Mouse (Mus musculus) heart, adult 11 months (tissue): ENCODE results near the gene Mocs2.

Experiments
- DNase-seq: peaks from one replicate; pipeline ENCODE4 v3.0.0; 2022

Mocs2 gene

DNA sequence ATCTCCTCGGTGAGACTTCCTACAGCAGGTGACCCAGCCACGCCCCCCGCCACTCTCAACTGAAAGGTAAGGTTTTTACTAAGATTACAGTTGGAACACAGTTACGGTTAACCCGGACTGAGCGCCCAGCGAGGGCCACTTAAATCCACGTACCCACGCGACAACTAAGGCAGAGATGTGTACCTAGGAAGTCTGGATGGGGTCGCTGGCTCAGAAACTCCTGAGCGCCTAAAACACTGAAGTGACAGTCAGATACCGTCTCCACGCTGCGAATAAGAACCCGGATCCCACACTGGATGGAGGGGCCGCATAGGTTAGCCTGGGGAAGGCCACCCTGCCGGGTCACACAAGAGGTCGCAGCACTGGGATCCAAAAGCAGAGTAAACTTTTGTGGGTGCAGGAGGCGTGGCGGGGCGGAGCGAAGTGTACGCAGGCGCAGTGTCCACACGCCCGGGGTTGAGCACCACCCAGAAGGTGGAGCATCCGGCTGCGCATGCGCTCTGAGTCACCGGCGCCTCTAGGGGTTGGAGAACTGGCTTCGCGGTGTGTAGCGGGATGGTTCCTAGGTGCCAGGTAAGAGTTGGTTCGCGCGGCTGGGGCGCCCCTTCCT lies at the start of gene Mocs2:
Gene Mocs2 (plus strand): TSS at position 486 of the 610 bp plus-strand sequence.
- DNase-seq, result peak; percentile 99

DNA sequence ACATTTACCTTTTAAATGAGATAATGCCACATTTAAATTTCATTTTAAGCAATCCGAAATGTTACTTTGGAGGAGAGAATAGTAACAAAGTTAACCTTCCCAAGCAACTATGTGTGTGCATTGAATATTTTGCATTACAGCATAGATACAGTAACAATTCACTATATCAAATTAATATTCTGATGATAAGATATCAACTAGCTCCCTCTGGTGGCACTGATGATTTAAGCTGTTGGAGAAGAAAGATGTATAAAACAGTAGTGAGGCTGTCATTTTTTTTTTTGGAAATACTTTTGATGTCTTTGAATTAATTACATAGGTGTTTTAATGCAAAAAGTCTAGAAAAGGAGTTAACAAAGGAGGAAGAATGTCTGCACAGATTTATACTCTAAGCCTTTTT lies 26.5 kb upstream of the Mocs2 start:
- no peak for DNase-seq

DNA sequence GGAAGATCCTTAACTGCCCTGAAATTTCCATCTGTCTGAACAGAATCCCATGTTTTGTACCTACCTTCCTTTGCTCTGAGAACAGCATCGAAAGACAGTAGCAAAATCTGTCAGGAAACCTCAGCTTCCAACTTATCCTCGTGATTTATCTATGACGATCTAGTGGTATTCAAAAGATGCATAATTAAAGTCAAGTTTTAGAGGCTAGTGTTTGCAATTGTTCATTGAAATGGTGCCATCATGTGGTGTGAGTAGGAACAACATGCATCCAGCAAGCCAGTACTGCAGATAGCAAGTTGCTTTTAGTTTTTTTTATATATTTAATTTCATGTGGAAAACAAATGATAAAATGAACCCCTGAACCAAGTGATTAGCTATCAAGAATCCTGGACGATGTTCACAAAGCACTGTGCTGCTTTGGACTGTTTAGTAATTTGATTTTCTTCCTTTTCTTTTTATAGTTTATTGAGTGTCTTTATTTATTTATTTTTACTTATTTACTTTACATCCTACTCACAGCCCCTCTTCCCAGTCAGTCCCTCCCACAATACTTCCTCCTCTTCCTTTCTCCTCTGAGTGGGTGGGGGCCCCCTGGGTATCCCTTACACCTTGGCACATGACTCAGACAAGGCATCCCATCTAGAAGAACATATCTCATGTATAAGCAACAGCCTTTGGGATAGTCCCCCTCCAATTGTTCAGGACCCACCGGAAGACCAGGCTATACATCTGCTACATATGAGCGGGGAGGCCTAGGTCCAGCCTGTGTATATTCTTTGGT lies 24.6 kb upstream of the Mocs2 start:
- no peak for DNase-seq

DNA sequence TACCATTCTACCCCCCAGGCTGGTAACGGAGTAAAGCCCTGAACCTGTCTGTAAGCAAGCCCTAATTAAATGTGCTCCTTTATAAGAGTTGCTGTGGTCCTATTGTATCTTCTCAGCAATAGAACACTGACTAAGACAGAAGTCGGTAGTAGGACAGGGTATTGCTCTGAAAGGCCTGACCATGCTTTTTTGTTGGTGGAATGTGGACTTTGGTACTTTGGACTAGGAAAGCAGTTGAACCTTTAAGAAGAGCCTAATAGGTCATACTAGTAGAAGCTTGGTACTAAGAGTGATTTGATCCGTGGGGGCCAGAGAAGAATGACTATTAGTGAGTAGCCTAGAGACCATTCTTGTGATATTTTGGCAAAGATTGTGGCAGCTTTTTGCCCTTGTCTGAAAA lies 16.2 kb upstream of the Mocs2 start:
- no peak for DNase-seq

DNA sequence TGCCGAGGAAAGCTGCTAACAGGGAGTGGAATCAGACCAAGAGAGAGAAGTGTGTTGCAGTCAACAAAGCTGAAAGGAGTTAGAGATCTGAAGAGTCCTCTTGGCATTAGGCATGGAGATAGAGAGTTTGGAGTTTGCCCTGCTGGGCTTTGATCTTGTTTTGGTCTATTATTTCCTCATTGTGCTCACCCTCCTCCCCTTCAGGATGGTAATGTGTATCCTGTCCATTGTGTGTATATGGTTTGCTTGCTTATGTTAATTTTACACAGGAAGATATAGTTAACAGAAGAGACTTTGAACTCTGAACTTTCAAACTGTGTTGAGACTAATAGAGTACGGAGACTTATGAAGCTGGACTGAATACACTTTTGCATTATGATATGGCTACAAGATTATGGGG lies 15.1 kb upstream of the Mocs2 start:
- no peak for DNase-seq

DNA sequence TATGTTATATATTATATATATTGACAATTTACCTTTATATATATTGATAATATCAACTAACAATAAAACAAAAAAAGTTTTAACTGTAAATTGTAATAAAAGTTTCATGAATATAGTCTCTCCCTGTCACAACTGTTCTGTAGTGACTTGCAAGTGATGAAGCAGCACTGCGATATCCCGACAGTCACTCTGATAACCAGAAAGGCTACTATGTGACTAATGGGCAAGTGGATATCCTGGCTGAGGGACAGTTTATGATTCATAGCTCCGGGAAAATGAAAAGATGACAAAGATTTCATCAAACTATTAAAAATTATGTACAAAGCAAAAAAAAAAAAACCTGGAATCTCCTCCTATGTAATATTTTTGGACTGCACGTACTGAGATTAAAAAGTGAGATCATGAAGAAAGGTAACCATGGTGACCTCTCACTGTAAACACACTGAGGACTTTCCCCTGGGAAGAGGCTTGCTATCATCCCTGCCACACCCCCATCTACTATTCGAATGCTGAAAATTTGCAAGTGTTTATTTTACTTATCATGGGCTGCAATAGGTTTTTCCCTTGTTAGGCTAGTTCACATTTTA lies 8.3 kb upstream of the Mocs2 start:
- peak; percentile 37 for DNase-seq

DNA sequence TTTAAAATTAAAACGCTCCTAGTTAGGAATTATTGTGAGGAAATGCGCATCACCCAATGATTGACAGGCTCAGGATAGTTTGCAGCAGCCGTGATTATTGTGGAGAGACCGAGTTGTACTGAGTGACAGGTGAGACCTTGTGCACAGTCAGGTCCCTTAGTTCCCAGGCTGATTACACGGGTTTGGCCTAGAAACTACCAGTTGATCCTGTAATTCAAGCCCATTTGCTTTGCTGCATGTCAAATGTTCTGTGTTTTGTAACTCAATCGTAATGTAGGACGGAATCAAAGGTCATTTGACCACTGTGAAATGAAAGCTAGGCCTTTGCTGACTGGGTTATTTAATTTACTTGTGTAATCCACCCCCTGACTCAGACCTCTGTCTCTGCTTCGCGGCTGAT lies 477 bp downstream of the Mocs2 start:
- no peak for DNase-seq

DNA sequence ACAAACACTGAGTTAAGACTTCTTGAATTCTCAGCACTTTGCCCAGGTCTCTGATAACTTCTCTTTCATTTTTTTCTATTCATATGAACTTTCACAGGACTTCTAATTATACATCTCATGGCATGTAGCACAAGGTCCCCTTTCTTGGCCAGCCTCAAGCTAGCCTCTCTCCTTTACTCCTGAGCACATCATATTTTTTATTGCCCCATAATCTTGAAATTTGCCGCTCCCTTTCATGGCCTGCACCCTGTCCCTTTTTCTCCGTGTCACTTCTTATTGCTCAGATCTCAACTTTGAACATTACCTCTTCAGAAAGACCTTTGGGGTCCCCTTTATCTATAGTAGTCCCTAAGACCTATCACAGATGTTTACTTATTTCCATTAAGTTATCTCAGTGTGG lies 4.8 kb downstream of the Mocs2 start:
- no peak for DNase-seq

DNA sequence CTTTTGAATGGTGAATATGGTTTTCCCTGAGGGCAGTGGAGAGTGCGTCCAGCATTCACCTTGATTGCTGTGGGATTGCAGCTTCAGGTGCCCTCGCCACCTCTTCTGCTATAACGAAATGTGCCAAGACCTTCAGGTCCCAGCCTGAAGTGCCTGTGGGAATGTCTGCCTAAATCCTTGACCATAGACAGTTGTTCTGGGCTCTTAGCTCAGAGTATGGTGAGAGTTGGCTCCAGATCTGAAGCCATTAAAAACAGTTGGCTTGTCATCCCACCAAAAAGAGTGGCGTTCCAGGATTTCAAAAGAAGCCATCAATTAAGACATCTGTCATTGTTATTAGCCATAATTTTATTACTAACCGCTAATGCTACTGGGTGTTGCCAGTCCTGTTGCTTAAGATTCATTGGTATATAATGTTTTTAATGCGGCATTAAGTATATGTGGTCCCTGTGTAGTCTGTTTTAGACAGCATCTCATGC lies 7.4 kb downstream of the Mocs2 start:
- DNase-seq, result peak; percentile 44

DNA sequence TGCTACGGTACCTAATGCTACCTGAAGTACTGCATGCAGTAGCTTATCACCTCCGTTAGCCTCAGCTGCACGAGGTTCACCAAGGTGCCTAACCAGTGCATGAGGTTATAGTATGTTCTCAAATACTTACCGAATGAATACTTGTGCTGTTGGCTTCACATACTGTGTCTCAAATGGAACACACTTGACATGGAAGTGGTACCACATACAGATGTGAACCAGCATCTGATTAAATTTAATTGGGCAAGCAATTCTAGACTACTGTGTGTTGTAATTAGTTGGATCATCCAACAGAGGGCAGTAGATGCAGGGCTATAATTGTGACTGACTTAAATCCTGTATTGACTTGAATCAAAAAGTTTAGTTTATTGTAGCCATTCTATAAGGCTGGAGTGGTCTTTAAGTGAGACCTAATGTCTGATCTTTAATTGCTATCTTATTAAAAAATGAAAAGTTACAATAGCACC lies 13.4 kb downstream of the Mocs2 start:
- no peak for DNase-seq

DNA sequence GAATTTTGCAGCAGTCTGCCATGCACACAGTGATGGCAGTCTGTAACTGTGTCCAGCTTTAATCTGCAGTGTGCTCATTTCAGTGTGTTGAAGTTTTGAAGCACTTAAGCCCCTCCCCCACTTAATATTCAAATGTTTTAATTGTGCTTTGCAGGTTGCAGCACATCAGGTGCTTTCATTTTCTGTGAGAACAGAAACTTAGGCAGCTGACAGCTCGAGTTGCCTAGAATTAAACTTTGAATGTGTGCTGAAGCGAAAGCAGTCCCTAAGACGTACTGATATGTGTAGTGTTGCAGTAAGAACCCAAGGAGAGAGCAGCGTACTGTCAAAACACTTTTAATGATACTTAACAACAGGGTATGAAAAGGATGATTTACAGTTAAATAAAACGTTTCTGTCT lies 14.7 kb downstream of the Mocs2 start:
- no peak for DNase-seq

DNA sequence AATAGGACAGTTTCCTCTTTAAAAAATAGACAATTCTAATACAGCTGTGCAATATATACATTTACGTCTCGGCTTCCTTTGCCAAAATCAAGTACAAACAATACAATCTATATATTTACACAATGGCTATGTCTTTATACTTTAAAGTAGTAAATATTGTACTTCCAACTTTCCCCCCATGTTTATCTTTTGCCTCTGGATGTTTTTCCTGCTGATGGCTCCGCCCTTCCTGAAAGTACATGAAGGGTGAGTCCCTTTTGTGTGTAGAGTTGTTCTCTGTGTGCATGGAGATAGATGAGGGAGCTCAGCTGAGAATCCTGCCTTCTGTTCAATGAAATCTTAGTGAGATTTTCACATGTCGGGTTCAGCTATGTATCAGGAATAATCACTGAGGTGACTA lies 15.3 kb downstream of the Mocs2 start:
- no peak for DNase-seq

DNA sequence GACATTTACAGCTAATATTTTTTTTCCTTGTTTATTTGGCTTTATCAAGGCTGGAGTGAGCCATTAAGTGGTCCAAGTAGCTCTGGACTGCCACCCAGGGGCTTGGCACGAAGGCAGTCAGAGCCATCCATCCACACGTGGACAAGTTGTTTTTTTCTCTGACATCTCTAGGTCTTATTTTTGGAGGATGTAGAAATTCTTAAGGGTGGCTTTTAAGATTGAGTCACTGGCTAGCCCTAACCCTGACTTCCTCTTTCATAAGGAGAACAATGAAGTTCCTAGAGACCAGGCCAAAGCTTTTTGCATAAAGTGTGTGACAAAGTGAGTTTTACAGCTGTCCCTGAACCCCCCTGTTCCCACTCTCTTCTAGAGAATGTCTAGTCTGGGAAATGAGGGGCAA lies 16.5 kb downstream of the Mocs2 start:
- DNase-seq, result peak; percentile 92

DNA sequence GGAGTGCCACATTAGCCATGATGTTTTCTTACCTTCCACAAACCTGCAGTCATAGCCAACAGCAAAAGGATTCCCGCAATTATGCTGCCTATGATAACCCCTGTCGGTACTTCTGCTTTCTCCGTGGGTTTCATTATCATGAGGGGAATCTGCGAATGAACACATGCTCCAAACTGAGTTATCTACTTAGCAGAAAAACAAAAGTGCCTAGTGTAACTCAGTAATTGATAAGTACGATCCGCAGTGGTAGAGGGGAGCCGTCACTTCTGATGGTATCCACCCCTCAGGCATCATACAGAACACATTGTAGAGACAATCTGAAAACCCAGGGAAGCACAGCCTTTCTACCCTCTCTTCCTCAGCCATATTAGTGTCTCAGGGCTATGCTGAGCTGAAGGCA lies 19.0 kb downstream of the Mocs2 start:
- no peak for DNase-seq

DNA sequence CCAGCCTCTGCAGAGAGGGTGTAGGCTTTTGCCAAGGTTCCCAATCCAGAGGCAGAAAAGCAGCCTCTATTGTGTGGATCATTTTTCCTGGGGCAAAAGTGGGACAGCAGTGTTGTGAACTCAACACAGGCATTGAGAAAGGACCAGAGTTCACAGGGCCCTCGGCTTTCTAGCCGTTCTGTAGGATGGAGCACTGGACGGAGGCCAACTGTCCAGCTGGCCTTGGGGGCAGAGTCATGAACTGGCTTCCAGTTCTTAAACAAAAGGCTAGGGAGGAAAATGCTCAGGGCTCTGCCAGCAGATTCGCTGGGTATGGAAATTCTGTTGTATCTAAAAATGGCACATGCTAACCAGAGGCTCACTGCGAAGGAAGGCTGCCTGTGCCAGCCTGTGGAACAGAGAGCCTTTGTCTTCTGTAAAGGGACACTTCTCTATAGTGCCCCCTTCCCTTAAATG lies 20.5 kb downstream of the Mocs2 start:
- peak; percentile 96 for DNase-seq

DNA sequence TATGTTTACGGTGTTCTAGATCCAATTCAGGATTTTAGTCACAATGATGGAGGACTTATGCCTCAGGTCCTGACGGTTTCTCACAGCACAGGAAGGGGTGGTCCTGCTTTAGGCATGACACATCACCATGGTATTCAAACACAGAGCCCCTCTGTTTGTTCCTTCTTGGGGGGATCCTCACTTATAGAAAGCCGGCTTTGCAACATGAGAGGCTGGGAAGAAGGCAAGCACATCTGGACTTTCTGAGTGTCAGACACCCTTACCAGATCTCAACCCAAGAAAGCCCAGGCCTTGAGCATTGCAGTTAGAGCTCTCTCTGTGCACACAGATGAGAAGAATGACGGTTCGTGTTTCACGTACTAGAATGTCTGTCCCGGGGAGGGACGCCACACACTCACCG lies 21.1 kb downstream of the Mocs2 start:
- DNase-seq, result no peak

DNA sequence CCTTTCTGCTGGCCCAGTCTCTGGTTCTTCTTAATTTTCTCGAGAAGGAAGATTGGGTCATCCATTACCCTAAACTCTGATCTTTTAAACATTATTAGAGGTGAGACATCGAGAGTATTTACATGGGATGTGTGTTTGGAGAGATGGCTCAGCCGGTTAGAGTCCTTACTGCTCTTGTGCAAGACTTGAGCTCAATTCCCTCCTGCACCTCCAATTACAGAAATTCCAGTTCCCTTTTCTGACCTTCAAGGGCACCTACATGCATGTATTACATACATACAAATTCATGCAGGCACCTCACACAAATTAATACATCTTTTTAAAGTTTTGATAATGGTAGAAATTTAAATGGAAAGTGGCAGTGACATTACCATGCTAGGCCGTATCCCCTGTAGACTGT lies 22.5 kb downstream of the Mocs2 start:
- no peak for DNase-seq

DNA sequence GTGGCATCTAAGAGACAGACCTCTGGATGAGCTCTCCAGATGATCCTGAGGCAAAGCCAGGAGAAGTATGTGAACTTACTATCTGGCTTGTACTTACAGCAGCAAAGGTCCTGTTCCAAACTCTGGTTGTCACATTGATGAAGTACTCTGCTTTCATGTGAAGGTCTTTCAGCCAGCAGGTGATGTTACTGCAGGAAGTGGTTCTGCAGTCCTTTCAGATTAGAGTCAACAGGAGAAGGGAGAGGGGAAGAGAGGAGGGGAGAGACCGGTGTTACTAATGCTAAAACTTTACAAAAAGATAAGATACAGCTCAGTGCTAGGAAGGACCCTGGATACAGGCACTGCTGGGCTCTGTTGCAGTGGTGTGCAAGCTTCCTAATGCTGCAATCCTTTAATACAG lies 25.3 kb downstream of the Mocs2 start:
- DNase-seq, result no peak

DNA sequence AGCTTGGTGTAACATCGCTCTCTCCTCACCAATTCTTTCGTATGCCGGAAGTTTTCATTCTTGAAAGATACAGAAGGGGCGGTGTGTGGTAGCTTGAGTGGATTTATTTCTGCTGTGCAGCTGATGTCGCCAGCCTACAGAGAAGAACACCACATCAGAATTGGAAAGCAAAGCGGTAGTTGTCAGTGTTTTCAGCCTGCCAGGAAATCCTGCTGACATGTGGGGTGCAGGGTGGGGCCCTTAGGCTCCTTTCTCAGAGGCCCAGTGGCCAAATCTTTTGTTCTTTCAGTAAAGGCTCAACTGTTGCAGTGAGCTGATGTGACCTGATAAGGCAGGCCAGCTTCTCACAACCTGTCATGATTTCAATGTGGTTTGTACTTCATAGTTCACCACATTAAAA lies 27.8 kb downstream of the Mocs2 start:
- peak; percentile 91 for DNase-seq

DNA sequence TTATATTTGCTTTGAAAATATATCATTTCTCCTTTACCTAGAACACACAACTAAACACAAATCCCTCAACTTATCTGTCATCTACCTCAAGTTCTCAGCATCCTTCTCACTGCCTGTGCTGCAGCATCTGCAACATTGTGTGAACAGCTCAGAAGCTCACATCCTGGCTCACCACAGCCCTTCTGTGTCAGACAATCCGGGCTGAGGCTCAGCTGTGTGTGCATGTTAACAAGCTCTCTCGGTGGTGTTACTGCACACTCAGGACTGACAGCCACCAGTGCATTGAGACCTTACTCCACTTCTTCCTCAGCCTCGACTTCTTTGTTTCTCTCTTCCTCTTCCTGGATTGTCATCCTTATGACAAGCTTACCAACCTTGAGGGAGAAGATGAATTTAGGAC lies 30.9 kb downstream of the Mocs2 start:
- DNase-seq, result no peak

DNA sequence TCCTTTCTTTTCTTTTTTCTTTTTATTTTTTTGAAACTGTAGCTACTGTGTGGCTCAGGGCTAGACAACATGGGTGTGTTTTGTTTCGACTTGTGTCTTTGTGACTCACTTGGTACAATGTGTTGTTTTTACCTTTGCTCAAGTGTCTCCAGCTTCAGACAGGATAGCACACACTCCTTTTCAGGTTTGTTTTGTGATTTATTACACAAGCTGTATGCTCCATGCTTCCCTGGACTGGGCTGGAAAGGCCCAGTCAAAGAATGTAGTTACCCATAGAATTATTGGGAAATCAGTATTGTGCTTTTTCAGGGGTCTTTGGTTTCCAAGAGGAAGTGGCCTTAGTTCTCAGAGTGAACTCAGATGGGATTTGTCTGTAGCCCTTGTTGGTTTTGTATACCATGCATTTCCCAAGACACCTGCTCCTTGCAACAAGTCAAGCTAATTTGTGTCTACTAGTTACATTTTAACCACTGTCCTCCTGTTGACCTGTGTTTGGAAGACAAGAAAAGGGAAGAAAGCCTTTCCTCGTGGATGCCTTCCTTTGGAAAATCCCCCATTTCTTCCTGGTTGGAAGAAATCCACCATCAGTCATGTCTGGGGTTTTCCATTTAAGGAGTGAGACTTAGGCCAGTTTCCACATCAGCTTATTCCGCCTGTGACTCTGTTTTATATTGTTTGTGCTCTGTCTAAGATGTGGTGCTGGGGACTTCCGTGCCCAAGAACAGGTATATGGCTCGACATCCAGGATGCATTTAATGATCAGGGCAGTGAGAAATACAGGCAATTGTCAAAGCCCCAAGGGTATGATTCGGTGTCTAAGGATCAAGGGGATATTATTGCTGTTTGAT lies 34.5 kb downstream of the Mocs2 start:
- DNase-seq, result no peak

DNA sequence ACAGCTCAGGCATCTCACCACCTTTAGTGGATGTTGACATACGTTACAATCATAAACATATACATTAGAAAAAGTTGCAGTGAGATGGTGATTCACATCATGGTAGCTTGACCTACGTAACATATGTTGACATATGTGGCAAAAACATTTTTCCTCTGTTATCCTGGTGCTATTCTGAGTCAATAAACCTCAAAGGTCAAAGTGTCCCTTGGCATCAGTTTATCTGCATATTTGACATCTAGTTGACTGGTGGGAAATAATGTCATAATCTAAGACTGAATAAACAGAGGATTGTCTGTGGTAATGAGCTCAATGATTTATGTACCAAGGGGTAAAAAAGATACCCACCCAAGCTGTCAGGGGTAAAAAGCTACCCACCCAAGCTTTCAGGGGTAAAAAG lies 35.1 kb downstream of the Mocs2 start:
- DNase-seq, result no peak

DNA sequence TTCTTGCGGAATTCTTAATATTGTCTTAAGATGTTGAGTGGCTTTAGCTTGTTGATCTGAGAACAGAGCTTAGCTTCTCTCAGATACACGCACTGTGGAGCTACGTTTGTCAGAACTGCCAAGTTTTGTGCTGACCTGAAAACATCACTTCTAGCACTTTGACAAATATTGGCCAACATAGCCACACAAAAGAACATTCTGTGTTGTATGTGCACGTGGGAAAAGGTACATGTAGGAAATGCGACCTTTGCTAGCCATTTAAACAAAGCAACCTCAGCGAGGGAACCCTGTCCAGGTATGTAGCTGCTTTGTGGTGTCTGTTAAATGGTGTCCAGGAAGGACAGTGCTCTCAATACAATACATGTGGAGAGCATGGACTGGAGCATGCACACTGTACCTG lies 36.0 kb downstream of the Mocs2 start:
- DNase-seq, result no peak
